Mouse (Mus musculus) heart, postnatal 0 days (tissue): ENCODE results near the gene Lemd1.

ENCODE experiments used
- CTCF ChIP-seq: IDR thresholded peaks from 2 replicates; pipeline ENCODE4 v1.5.1; 2016; ENCODE audit warnings: antibody characterized with exemption, control low read depth, low read depth
- EP300 ChIP-seq: IDR thresholded peaks from 2 replicates; pipeline ENCODE4 v1.6.1; 2016; ENCODE audit warnings: antibody characterized with exemption, low read depth

DNA sequence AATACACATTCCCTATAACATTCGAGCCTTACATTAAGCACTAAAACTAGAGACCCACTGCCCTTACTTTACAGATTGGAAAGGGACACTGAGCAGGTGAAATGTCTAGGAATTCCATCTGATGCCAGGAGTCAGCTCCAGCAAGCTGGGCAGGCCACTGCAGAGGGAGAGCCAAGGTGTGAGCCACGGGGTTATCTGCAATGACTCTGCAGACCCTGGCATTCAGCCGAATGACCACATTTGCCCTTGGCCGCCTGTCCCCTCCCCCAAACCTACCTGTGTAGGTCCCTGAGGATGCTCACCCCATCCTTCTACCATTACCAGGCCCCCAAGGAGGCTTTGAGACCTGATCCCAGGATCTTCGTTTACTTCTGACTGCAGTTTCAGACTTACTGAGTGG, 108.5 kb downstream of the Lemd1 start:
- TF ChIP-seq CTCF (no peak), EP300 (no peak)
